Mouse (Mus musculus) skeletal muscle tissue, postnatal 0 days (tissue): ENCODE results near the gene Rasd1. TPM values are rescaled to one million over a fixed set of nuclear protein-coding genes. Genes with fewer than 3 reads are reported as not detected.

Experiments used
- polyA plus RNA-seq: library from polyadenylated mRNA; unstranded; fragments of >200 nt; fragmentation: Nextera tagmentation; extraction: Ambion mirVana; gene quantifications from 2 replicates; pipeline ENCODE4 v1.2.1, GENCODE M21; 2015

Rasd1 gene
- polyA plus RNA-seq: 3.2 and 20.2 TPM in 2 replicates

DNA sequence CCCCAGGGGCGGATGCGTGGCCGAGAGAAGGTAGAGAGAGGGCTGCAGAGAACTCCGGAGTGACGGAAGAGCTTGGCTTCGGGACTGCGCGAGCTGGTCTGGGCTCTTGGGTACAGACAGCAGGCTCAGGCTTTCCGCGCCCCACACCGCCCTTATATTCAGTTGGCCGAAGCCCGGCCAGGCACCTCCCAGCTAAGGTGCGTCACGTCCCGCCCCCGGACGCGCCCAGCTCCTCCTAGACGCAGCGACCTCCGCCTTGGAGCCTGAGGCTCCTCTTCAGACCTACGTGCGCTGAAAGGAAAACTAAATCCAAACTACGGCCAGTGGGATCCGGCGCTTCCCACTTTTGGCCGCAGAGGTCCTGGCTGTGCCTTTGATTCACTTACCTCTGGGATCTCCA, at the start of gene Rasd1:
Gene Rasd1 (minus strand): TSS at position 127 of the 400 bp plus-strand sequence.

DNA sequence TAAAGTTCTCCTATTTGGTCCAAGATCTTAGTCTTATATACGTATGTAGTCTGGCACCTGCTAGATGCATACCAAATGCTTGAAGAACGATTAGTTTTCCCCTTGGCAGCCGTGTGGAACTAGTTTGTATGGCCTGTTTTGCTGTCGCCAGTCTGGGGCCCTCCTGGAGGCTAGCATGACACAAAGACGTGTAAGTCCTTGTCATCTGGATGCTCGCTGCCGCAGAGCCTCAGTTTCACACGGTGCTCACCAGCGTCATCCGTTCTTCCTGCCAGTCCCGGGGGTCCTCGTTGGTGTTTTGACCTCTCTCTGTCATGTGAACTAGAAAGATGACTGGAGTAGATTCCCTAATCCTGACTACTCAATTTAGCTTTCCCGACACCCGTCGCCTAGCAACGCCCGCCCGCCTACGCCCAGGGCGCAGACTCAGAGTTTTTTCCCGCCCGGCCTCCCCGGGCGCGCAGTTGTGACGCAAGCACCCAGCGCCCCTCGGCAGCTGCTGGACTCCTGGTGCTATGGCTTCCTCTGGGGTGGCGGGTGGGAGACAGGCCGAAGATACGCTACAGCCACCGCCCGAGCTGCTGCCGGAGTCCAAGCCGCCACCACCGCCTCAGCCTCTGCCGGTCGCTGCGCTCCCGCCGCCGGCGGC, 16.9 kb downstream of the Rasd1 start, which contains the start of gene Med9:
Gene Med9 (plus strand): TSS at position 455 of the 649 bp plus-strand sequence.

Other genes starting within 250 kb of the Rasd1 start
- 1.2 and 1.5 TPM in 2 replicates for gene Pld6, start 177.3 kb downstream of the Rasd1 start, polyA plus RNA-seq
- gene Flcn, start 154.9 kb downstream of the Rasd1 start, polyA plus RNA-seq: 42.6 and 46.7 TPM in 2 replicates
- gene Nt5m, start 125.5 kb downstream of the Rasd1 start, polyA plus RNA-seq: 22.2 and 26.0 TPM in 2 replicates
- 118 and 120 TPM in 2 replicates for gene Cops3, start 125.1 kb downstream of the Rasd1 start, polyA plus RNA-seq
- gene Med9, start 16.7 kb downstream of the Rasd1 start, polyA plus RNA-seq: 30.8 and 32.2 TPM in 2 replicates
- 8.8 and 9.7 TPM in 2 replicates for gene Pemt, start 81.5 kb upstream of the Rasd1 start, polyA plus RNA-seq
- 9.3 and 9.7 TPM in 2 replicates for gene Rai1, start 140.1 kb upstream of the Rasd1 start, polyA plus RNA-seq